Mouse (Mus musculus): ENCODE results near the gene Vmn1r188.
"Not testable (repeated sequence)": the region's sequence is repeated elsewhere in the genome, so short reads cannot be mapped to it uniquely, and the experiment has no call there.

Vmn1r188 gene

DNA sequence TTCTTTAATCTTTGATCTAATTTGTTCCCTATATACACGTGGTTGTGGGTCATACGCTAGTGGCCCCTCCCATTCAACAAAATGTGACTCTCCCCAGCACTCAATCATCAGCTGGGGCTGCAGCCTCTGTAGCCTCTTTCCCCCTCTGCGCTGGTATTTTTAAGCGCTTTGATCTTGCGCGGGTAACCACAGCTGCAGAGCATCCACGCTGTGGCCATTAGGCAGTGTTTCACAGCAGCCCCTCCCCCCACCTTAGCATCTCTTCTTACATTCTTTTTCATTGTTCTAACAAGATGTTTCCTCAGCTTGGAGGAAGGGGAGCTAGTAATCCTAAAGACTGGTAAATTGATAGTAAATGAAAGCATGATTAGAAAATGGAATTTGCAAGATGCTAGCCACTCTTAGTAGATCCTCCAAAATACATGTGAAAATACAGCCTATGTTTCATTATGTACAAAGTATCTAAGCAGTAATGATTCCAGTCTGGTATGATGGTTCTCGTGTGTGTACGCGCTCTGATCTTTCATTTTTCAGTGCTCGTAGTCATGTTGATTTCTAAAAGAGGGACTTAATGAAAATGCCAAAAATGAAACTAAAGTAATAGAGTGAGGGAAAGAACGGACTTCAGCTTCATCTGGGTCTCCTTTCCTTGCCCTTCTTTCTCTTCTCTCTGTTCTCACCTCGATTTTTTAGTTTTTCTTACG lies 34.4 kb upstream of the Vmn1r188 start:
- DNase-seq (ENCODE audit: low read depth, low spot score): peak; percentile 90

DNA sequence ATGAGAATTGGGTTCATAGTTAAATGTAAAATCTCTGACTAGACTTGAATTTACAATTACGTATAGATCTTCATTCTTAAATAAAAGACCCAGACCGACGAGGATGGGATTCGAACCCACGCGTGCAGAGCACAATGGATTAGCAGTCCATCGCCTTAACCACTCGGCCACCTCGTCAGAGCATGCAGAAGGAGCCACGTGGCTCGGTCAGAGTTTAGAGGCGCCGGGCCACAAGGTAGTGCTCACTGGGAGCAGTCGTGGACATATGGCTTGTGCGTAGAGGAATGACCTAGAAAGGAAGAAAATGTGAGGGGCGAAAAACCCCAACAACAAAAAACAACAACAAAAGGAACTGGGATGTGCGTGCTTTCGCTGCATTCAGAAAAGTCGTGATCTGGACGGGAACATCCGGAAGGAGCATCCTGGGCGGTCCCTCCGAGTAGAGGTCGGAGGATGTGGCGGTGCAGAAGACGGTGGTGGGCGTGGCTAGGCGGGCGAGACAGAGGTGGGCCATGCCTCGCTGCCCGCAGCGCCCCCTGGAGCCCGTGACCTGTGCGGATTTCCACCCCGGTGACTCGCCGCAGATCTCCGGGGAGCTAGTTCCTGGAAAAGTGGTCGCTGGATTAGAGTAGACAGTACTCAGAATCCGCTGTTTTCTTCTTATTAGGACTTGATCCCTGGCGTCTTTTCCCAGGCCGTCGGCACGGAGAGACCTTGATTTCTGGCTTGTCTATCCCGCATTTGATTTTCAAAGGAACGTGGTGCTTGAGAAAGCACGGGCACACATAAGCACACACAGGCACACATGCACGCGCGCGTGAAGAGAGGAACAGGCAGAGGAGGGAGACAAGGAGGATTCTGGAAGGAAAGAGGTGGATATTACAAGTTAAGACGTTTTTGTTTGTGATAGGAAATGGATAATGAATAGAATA lies 33.4 kb upstream of the Vmn1r188 start:
- peak; percentile 92 for DNase-seq (ENCODE audit: low read depth, low spot score)

DNA sequence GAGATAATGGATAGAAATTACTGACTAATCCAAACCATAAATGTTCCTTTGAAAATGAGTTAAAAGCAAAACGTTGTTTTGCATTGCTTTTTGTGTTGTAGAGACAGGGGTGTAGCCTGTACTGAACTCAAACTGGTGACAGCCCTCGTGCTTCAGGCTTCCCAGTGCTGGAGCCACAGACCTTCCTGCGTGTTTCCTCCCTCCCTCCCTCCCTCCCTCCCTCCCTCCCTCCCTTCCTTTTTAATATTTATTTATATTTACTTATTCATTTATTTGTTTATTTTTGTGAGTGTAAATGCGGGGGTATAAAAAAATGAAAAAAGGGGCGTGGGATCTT lies 32.7 kb upstream of the Vmn1r188 start:
- DNase-seq (ENCODE audit: low read depth, low spot score): no peak

DNA sequence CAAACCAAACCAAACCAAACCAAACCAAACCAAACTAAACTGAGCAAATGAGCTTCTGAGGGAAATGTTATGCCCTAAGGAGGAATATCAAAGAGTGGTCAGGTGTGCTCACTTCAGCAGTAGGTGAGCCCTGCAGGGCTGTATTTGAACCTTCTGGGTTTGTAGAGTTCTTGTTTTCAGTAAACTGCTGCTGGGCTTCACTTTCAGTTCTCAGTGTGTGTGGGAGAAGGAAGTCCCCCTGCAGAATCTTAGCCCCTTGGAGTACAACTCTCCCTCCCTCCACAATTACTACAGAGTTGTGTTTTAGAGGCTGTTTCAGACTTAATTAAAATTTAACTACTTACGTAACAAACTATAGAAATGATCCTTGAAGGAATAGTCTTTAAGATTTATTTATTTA lies 30.5 kb upstream of the Vmn1r188 start:
- DNase-seq (ENCODE audit: low read depth, low spot score): no peak

DNA sequence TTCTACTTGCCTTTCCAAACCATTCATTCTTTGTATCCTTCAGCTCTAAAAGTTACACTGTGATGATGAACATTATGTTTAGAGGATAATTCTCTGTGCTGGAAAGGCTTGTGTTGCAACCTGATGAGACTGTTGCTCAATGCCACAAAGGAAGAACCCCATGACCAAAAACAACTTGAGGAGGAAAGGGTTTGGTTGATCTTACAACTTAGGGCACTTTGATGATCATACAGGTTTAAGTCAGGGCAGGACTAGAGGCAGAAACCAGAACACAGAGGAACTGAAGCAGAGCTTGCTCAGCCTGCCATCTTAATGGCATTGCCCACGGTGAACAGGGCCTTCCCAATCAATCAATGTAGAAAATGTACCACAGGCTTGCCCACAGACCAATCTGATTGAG lies 22.8 kb upstream of the Vmn1r188 start:
- no peak for DNase-seq (ENCODE audit: low read depth, low spot score)

DNA sequence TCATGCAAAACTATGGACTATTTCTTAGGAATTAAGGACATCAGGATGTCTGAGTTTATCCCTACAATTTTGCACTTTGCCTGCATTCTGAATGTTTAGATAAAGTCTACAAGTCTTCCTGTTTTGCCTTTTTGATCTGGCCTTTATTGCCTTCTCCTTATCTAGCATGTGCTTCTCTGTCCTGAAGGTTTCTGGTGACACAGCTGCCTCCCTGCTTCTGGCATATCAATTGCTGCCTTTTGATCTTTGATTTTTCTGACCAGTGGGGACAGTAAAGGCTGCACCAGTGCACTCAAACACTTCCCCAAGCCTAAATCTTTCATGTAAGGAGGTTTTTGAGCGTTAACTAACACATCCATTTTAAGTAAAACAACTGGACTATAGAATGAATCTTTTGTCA lies 20.8 kb upstream of the Vmn1r188 start:
- no peak for DNase-seq (ENCODE audit: low read depth, low spot score)

DNA sequence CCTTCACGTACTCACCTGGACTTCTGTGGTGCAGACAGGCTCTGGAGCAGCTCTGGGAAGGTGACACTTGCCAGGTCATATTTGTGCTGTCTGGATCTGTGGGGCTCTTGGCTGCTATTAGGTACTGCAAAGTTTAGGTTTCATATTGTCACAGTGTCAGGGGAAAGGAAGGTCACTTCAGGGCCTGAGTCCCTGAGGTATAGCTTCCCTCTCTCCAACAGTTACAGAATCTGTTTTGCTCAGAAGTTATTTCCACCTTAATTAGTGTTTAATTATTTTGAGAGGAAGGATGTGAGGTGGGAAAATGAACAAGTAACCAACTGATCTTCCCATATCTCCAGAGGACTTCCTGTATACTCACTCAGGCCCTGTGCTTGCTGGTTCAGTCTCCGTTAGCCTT lies 21.5 kb downstream of the Vmn1r188 start, which contains the start of gene Vmn1r189:
Gene Vmn1r189, minus strand, starts transcription at position 101 of the 400 bp plus-strand sequence.
- not testable (repeated sequence) for DNase-seq (ENCODE audit: low read depth, low spot score)

DNA sequence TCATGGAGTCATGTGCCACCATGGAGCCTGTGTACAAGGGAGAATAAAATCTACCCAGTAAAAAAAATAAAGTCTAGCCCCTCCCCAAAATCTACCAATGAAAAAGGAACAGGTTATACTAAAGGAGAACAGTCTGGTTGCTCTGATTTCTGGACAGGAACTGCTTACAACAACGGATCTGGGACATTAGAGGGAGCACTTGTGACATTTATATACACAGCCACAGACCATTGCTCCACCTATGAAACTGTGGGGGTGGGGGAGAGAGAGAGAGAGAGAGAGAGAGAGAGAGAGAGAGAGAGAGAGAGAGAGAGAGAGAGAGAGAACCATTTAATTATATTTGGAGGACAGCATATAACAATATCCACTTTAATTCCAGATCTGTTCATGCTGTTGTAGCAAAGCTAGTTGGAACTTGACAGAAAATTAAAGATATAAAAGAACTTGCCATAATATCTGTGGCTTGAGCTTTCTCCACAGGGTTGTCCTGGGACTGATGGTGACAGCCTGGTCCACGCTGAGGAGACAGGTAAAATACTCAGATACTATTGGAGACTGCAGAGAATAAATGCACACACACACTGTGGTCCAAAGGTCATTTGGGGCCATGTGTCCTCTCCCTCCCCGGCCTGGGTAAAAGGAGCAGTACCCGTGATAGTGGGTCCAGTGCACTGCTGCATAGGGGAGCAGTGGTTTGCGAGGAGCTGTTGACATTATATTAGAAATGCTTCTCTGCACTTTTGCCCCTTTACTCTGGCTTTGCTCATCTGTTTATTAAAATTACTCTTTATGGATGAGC lies 52.5 kb downstream of the Vmn1r188 start:
- not testable (repeated sequence) for DNase-seq (ENCODE audit: low read depth, low spot score)
